ENCODE assay signal across 8 mouse cellular contexts in the genomic region with DNA sequence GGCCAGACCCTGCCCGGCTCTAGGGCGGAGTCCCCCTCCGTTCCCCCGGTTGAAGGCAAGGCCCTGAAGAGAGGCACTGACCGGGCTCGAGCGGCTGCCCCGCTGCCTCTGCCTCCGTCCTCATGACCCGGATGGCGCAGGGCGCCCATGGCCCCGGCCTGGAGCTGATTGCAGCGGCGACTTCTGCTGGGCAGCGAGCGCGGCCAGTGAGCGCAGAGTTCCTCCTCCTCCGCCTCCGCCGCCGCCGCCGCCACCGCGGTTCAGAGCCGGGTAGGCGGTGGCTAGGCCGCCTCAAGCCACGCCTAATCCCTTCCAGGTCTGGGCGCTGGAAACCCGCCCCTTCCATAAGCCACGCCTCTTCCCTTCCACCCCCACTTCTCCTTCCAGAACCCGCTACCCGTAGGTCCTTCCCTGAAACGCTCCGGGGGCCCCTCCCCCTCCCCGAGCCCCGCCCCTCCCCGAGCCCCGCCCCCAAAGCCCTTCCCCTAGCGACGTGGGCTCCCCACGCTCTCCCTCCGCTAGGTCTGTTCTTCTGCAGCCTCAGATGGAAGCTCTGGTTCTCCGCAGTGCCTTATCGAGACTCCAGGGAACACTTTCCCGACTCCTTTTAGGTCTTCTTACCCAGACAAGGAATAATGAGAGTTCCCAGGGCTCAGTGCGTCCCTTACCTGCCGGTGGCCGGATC. TPM values are rescaled to one million over a fixed set of nuclear protein-coding genes. Genes with fewer than 3 reads are reported as not detected.
A peak's percentile ranks its signal among the peaks of the same experiment; 100 is the strongest.
DNase-seq lines count a peak whose midpoint lies in the region; ATAC-seq and TF ChIP-seq lines count a peak whose summit lies in the region.

A gene (plus strand): TSS at position 479 of the 685 bp plus-strand sequence.

- ATAC-seq in hematopoietic stem cell, adult 5-6 weeks (replicated peaks in 1 of 2; ENCODE audit: insufficient read depth in 1 of 2, low FRiP score in 2 of 2, low TSS enrichment in 1 of 2, low read depth in 1 of 2, poor library complexity in 2 of 2, severe bottlenecking in 2 of 2) = peak; percentile 88 to 89
- peak; percentile 97 for ATAC-seq in lung, embryonic 16.5 days (ENCODE audit: low read depth)

- peak; percentile 98 for DNase-seq in MEL (ENCODE audit: low read depth, low spot score)
- peak; percentile 91 to 95 for DNase-seq in cerebellum, adult 2 months
- peak; percentile 97 for DNase-seq in forelimb bud, embryonic 11.5 days (ENCODE audit: low read depth, low spot score)
- peak; percentile 66 for DNase-seq in layer of hippocampus, adult 9-10 months (ENCODE audit: low spot score)
- peak; percentile 73 for DNase-seq in ovary, postnatal 10 days (ENCODE audit: low spot score)
- DNase-seq in thymus, postnatal 10 days (ENCODE audit: low spot score in 2 of 2) = peak; percentile 91 to 92

- H3K4me1 ChIP-seq in MEL (ENCODE audit: control insufficient read depth in 1 of 2, insufficient read depth in 2 of 2, low read length in 2 of 2) = peaks cover 15 to 34% of the 10 kb centered on the region in 2 experiments
- H3K4me1 ChIP-seq in cerebellum, adult 2 months (ENCODE audit: control insufficient read depth, insufficient read depth, low read length) = peaks cover 5% of the 10 kb centered on the region; the same call in 1 of the 2 replicates
- H3K4me1 ChIP-seq in lung, embryonic 16.5 days (replicated peaks; ENCODE audit: control insufficient read depth, insufficient read depth, low read length) = peaks cover 18% of the 10 kb centered on the region

- WGBS in cerebellum, adult 2 months = 1% methylated on average over 44 of the region's 52 CpGs
- 0% methylated on average over 37 of the region's 52 CpGs for WGBS in lung, embryonic 16.5 days

- H3K9me3 ChIP-seq in MEL (replicated peaks; ENCODE audit: insufficient read depth, low read length) = no peaks in the 10 kb centered on the region
- H3K9me3 ChIP-seq in lung, embryonic 16.5 days (ENCODE audit: control insufficient read depth, low read length) = no peaks in the 10 kb centered on the region

- peak within 1 kb of the TSS; percentile 96 for H3K27ac ChIP-seq in MEL (ENCODE audit: control insufficient read depth, low read depth, low read length)
- H3K27ac ChIP-seq in cerebellum, adult 2 months (ENCODE audit: insufficient read depth, low read length) = peak within 1 kb of the TSS; percentile 91
- H3K27ac ChIP-seq in lung, embryonic 16.5 days (ENCODE audit: low read length) = peak within 1 kb of the TSS; percentile 99

- no peak for TF ChIP-seq RAD21 in MEL (IDR thresholded peaks at IDR 0.05; ENCODE audit: low read depth, low read length)

- H3K9ac ChIP-seq in MEL (ENCODE audit: control insufficient read depth, low read depth, low read length, poor library complexity, severe bottlenecking) = peak within 1 kb of the TSS; percentile 93
- peak within 1 kb of the TSS; percentile 94 for H3K9ac ChIP-seq in lung, embryonic 16.5 days (ENCODE audit: low read length)

- TF ChIP-seq POLR2A in MEL (IDR thresholded peaks at IDR 0.05; ENCODE audit: control insufficient read depth in 1 of 2, insufficient read depth in 1 of 2, low read depth in 1 of 2, low read length in 2 of 2, poor library complexity in 1 of 2) = peak; percentile 46 to 65; a peak in 3 of 4 replicates
- TF ChIP-seq POLR2A in cerebellum, adult 2 months (IDR thresholded peaks at IDR 0.05; ENCODE audit: borderline replicate concordance, insufficient read depth, low read length) = peak; percentile 73

- H3K4me3 ChIP-seq in MEL (ENCODE audit: control insufficient read depth in 1 of 2, insufficient read depth in 1 of 2, low read depth in 2 of 2, low read length in 2 of 2) = peak within 1 kb of the TSS; percentile 79 to 97
- H3K4me3 ChIP-seq in cerebellum, adult 2 months (replicated peaks; ENCODE audit: insufficient read depth, low read depth, low read length) = peak within 1 kb of the TSS; percentile 89
- H3K4me3 ChIP-seq in lung, embryonic 16.5 days (ENCODE audit: low read length) = peak within 1 kb of the TSS; percentile 86

- H3K79me2 ChIP-seq in MEL (ENCODE audit: control insufficient read depth, insufficient read depth, low read length, poor library complexity) = peaks cover 50% of the 10 kb centered on the region

- no peaks in the 10 kb centered on the region for H3K27me3 ChIP-seq in MEL (ENCODE audit: control insufficient read depth in 1 of 2, insufficient read depth in 2 of 2, low read length in 2 of 2)
- no peaks in the 10 kb centered on the region for H3K27me3 ChIP-seq in cerebellum, adult 2 months (ENCODE audit: control insufficient read depth, insufficient read depth, low read length)
- H3K27me3 ChIP-seq in lung, embryonic 16.5 days (ENCODE audit: control insufficient read depth, insufficient read depth, low read depth, low read length) = no peaks in the 10 kb centered on the region

- peaks cover 9 to 46% of the 10 kb centered on the region in 2 experiments; a peak in 3 of 4 replicates for H3K36me3 ChIP-seq in MEL (ENCODE audit: control insufficient read depth in 1 of 2, insufficient read depth in 2 of 2, low read length in 2 of 2)
- H3K36me3 ChIP-seq in lung, embryonic 16.5 days (ENCODE audit: control insufficient read depth, insufficient read depth, low read length) = peaks cover 17% of the 10 kb centered on the region

- TF ChIP-seq CTCF in MEL (IDR thresholded peaks at IDR 0.05 in 2 of 3, conservative IDR thresholded peaks at IDR 0.05 in 1 of 3; ENCODE audit: control insufficient read depth in 1 of 3, insufficient read depth in 1 of 3, low read depth in 2 of 3, low read length in 3 of 3, poor library complexity in 1 of 3, severe bottlenecking in 1 of 3) = no peak
- no peak for TF ChIP-seq CTCF in cerebellum, adult 2 months (IDR thresholded peaks at IDR 0.05; ENCODE audit: borderline replicate concordance, insufficient read depth, low read depth, low read length)

- no peak for TF ChIP-seq EP300 in MEL (IDR thresholded peaks at IDR 0.05; ENCODE audit: low read depth in 1 of 2, low read length in 2 of 2)

- H3K4me2 ChIP-seq in lung, embryonic 16.5 days (ENCODE audit: low read depth, low read length) = peak within 1 kb of the TSS; percentile 76

TF ChIP-seq in MEL, 35 proteins besides CTCF, POLR2A, EP300 and RAD21:
- peak; percentile 64 for TF ChIP-seq POLR2AphosphoS2 (IDR thresholded peaks at IDR 0.05; ENCODE audit: low read length)
- peak; percentile 45; the same call in 1 of the 2 replicates for TF ChIP-seq ZMIZ1 (IDR thresholded peaks at IDR 0.05; ENCODE audit: low read depth, low read length)
- no peak for TF ChIP-seq RCOR1 (IDR thresholded peaks at IDR 0.05; ENCODE audit: low read depth, low read length)
- no peak; the same call in 1 of the 2 replicates for TF ChIP-seq MXI1 (IDR thresholded peaks at IDR 0.05; ENCODE audit: low read depth, low read length)
- TF ChIP-seq SMC3 (IDR thresholded peaks at IDR 0.05; ENCODE audit: low read depth, low read length) = no peak
- TF ChIP-seq JUND (IDR thresholded peaks at IDR 0.05; ENCODE audit: low read depth, low read length) = no peak
- TF ChIP-seq MYC (IDR thresholded peaks at IDR 0.05; ENCODE audit: low read depth, low read length) = no peak
- no peak for TF ChIP-seq TBP (IDR thresholded peaks at IDR 0.05; ENCODE audit: low read depth, low read length)
- TF ChIP-seq TCF12 (IDR thresholded peaks at IDR 0.05; ENCODE audit: low read depth, low read length) = peak; percentile 31; the same call in 1 of the 2 replicates
- TF ChIP-seq NELFE (IDR thresholded peaks at IDR 0.05; ENCODE audit: low read depth, low read length) = peak; percentile 65
- 0 out of 2 replicates have a peak, but pooled peaks have one; percentile 44 for TF ChIP-seq UBTF (IDR thresholded peaks at IDR 0.05; ENCODE audit: borderline replicate concordance, insufficient read depth, low read depth, low read length)
- 0 out of 2 replicates have a peak, but pooled peaks have one; percentile 40 for TF ChIP-seq ELF1 (IDR thresholded peaks at IDR 0.05; ENCODE audit: low read depth, low read length)
- TF ChIP-seq ZNF384 (IDR thresholded peaks at IDR 0.05; ENCODE audit: low read depth, low read length) = no peak
- peak; percentile 12; the same call in 1 of the 2 replicates for TF ChIP-seq CHD2 (IDR thresholded peaks at IDR 0.05; ENCODE audit: low read length)
- TF ChIP-seq GATA1 (IDR thresholded peaks at IDR 0.05; ENCODE audit: low read depth, low read length) = no peak
- TF ChIP-seq MEF2A (IDR thresholded peaks at IDR 0.05; ENCODE audit: extremely low read depth, insufficient replicate concordance, low read depth, low read length, poor library complexity, severe bottlenecking) = no peak
- TF ChIP-seq CHD1 (IDR thresholded peaks at IDR 0.05; ENCODE audit: low read depth, low read length) = peak; percentile 93; the same call in 1 of the 2 replicates
- TF ChIP-seq BHLHE40 (IDR thresholded peaks at IDR 0.05; ENCODE audit: borderline replicate concordance, low read depth, low read length) = no peak

RNA-seq across cellular contexts. Expression of the gene that starts here (rescaled TPM):
- 155 TPM in 2 replicates for total RNA-seq in MEL (2012; rRNA removed)
- 100 to 1,000 TPM in 1 of 2 experiments, not detected in 1; 643 TPM for polyA plus RNA-seq in MEL (2012; ENCODE audit: insufficient read depth in 1 of 2, insufficient read length in 2 of 2, low read depth in 1 of 2, low replicate concordance in 2 of 2, missing spikeins in 1 of 2)
- 57.8 and 59.5 TPM in 2 replicates for polyA plus RNA-seq in cerebellum, adult 2 months (2012; rRNA removed)
- 40.2 and 83.0 TPM in 2 replicates for total RNA-seq in hematopoietic stem cell, adult 5-6 weeks (2017)
- polyA plus RNA-seq in lung, embryonic 16.5 days (2015; fragmentation: Nextera tagmentation; extraction: Ambion mirVana) = 135 and 150 TPM in 2 replicates

Comparison
In these comparisons a context has a peak if more than half of its experiments do, and no peak if none do; other contexts are left out.
1. Peak in every context shown above with its lines: DNase-seq, ATAC-seq, H3K4me3 ChIP-seq and H3K27ac ChIP-seq.